ENCODE assay signal across 8 mouse cellular contexts in genomic region chr11:53430300-53430669, GRCm38 (mm10). TPM values are rescaled to one million over a fixed set of nuclear protein-coding genes. Genes with fewer than 3 reads are reported as not detected.
DNase-seq lines count a peak whose midpoint lies in the region; ATAC-seq and TF ChIP-seq lines count a peak whose summit lies in the region.

No protein-coding gene starts in this region.

- under 1% methylated on average over 34 of the region's 34 CpGs for WGBS in intestine, embryonic 16.5 days

- peak overlapping the region; percentile 94 for H3K4me3 ChIP-seq in testis, adult 2 months (ENCODE audit: control insufficient read depth, low read depth, low read length)
- peak overlapping the region; percentile 96 for H3K4me3 ChIP-seq in intestine, embryonic 16.5 days (ENCODE audit: low read length)

- H3K9ac ChIP-seq in intestine, embryonic 16.5 days (ENCODE audit: low read depth, low read length) = peak overlapping the region; percentile 92

- H3K4me1 ChIP-seq in testis, adult 2 months (ENCODE audit: control insufficient read depth, insufficient read depth, low read length) = peaks cover 7% of the 10 kb centered on the region
- H3K4me1 ChIP-seq in intestine, embryonic 16.5 days (ENCODE audit: control insufficient read depth, insufficient read depth, low read length) = peaks cover 6% of the 10 kb centered on the region; the same call in 1 of the 2 replicates

- H3K27ac ChIP-seq in testis, adult 2 months (ENCODE audit: control insufficient read depth, insufficient read depth, low read depth, low read length) = peak overlapping the region; percentile 90
- peak overlapping the region; percentile 85 for H3K27ac ChIP-seq in intestine, embryonic 16.5 days (ENCODE audit: low read length)

- peak; percentile 46 for DNase-seq in embryo, embryonic 10 days (ENCODE audit: low spot score)
- no peak for DNase-seq in embryo, embryonic 9.5 days (ENCODE audit: extremely low spot score)
- DNase-seq in testis, postnatal 14 days (ENCODE audit: low spot score) = no peak
- DNase-seq in cerebellum, adult 9-11 months = no peak
- no peak for DNase-seq in thymus, adult 18-20 months

- no peak for TF ChIP-seq CTCF in testis, adult 2 months (IDR thresholded peaks at IDR 0.05; ENCODE audit: control insufficient read depth, insufficient read depth, insufficient replicate concordance, low read depth, low read length)

- H3K9me3 ChIP-seq in intestine, embryonic 16.5 days (ENCODE audit: control insufficient read depth, low read length) = no peaks in the 10 kb centered on the region

- no peak; the same call in 1 of the 2 replicates for TF ChIP-seq POLR2A in testis, adult 2 months (IDR thresholded peaks at IDR 0.05; ENCODE audit: control insufficient read depth, low read depth, low read length)

- ATAC-seq in intestine, embryonic 16.5 days = peak; percentile 29
- ATAC-seq in monocyte, adult 5-6 weeks (replicated peaks; ENCODE audit: insufficient number of reproducible peaks, low FRiP score, low TSS enrichment, poor library complexity, severe bottlenecking) = peak; percentile 4; the same call in 1 of the 2 replicates

- H3K4me2 ChIP-seq in intestine, embryonic 16.5 days (ENCODE audit: low read depth, low read length) = peak overlapping the region; percentile 58

- H3K36me3 ChIP-seq in testis, adult 2 months (ENCODE audit: control insufficient read depth, insufficient read depth, low read length) = no peaks in the 10 kb centered on the region
- peaks cover 7% of the 10 kb centered on the region for H3K36me3 ChIP-seq in intestine, embryonic 16.5 days (ENCODE audit: control insufficient read depth, insufficient read depth, low read length)

- no peaks in the 10 kb centered on the region for H3K27me3 ChIP-seq in testis, adult 2 months (ENCODE audit: control insufficient read depth, insufficient read depth, low read length)
- H3K27me3 ChIP-seq in intestine, embryonic 16.5 days (replicated peaks; ENCODE audit: control insufficient read depth, insufficient read depth, low read length) = no peaks in the 10 kb centered on the region

RNA-seq across cellular contexts. Expression of gene Uqcrq, which starts 0.3 kb away (rescaled TPM):
- polyA plus RNA-seq in testis, adult 2 months (2012; rRNA removed) = 955 and 969 TPM in 2 replicates
- 1,029 and 1,034 TPM in 2 replicates for polyA plus RNA-seq in intestine, embryonic 16.5 days (2015; fragmentation: Nextera tagmentation; extraction: Ambion mirVana)
- total RNA-seq in monocyte, adult 5-6 weeks (2017) = 11.2 to 22.8 TPM (median 17.8 TPM) in 3 replicates

RNA-seq across cellular contexts. Expression of gene Gdf9, which starts 0.5 kb away (rescaled TPM):
- polyA plus RNA-seq in testis, adult 2 months (2012; rRNA removed) = 8.4 and 10.1 TPM in 2 replicates
- polyA plus RNA-seq in intestine, embryonic 16.5 days (2015; fragmentation: Nextera tagmentation; extraction: Ambion mirVana) = 0.99 and 1.4 TPM in 2 replicates
- total RNA-seq in monocyte, adult 5-6 weeks (2017) = not detected in 3 replicates

RNA-seq across cellular contexts. Expression of gene Leap2, which starts 7.3 kb away (rescaled TPM):
- polyA plus RNA-seq in testis, adult 2 months (2012; rRNA removed) = not detected in 2 replicates
- 17.8 and 52.6 TPM in 2 replicates for polyA plus RNA-seq in intestine, embryonic 16.5 days (2015; fragmentation: Nextera tagmentation; extraction: Ambion mirVana)
- not detected in 3 replicates for total RNA-seq in monocyte, adult 5-6 weeks (2017)

RNA-seq across cellular contexts. Expression of gene Gm10447, which starts 26.6 kb away (rescaled TPM):
- 0.05 and 0.11 TPM in 2 replicates for polyA plus RNA-seq in testis, adult 2 months (2012; rRNA removed)
- polyA plus RNA-seq in intestine, embryonic 16.5 days (2015; fragmentation: Nextera tagmentation; extraction: Ambion mirVana) = 0.06 and 0.07 TPM in 2 replicates
- total RNA-seq in monocyte, adult 5-6 weeks (2017) = not detected in 3 replicates

RNA-seq across cellular contexts. Expression of gene Shroom1, which starts 26.7 kb away (rescaled TPM):
- 0.41 and 1.1 TPM in 2 replicates for polyA plus RNA-seq in testis, adult 2 months (2012; rRNA removed)
- 1.3 and 1.4 TPM in 2 replicates for polyA plus RNA-seq in intestine, embryonic 16.5 days (2015; fragmentation: Nextera tagmentation; extraction: Ambion mirVana)
- total RNA-seq in monocyte, adult 5-6 weeks (2017) = not detected in 3 replicates

Comparison
In these comparisons a context has a peak if more than half of its experiments do, and no peak if none do; other contexts are left out.
1. RNA of gene Leap2, which starts 7.3 kb away (polyA plus RNA-seq): 17.8 to 52.6 TPM in intestine, embryonic 16.5 days; not detected in testis, adult 2 months; every median in the first group is over 10 times any median in the second.